Mouse (Mus musculus) stomach, postnatal 0 days (tissue): ENCODE data around the gene Usp36. TPM values are rescaled to one million over a fixed set of nuclear protein-coding genes. Genes with fewer than 3 reads are reported as not detected.

ENCODE experiments used
- ATAC-seq: fragments of 200-750 bp; cut with Nextera tagmentation; 2 replicates; pipeline ENCODE4 v1.8.0; 2017; ENCODE audit not compliant: low FRiP score, low TSS enrichment
- DNase-seq: peaks from one replicate; pipeline ENCODE4 v3.0.0-alpha.2; 2016; ENCODE audit warnings: low spot score
- H3K27ac ChIP-seq: fragments of 300-500 bp; sonication (generic); replicated peaks from 2 replicates; pipeline ENCODE4 v1.5.1; 2014; ENCODE audit warnings: mild to moderate bottlenecking, control low read depth
- H3K27me3 ChIP-seq: fragments of 300-500 bp; sonication (generic); 2 replicates; pipeline ENCODE4 v1.6.1; 2014; ENCODE audit warnings: low read length; ENCODE audit not compliant: control insufficient read depth, insufficient read depth
- H3K36me3 ChIP-seq: fragments of 300-500 bp; sonication (generic); 2 replicates; pipeline ENCODE4 v1.6.1; 2014; ENCODE audit warnings: low read length, mixed read lengths; ENCODE audit not compliant: control insufficient read depth, insufficient read depth
- H3K4me1 ChIP-seq: fragments of 300-500 bp; sonication (generic); replicated peaks from 2 replicates; pipeline ENCODE4 v1.6.1; 2014; ENCODE audit warnings: antibody characterized with exemption; ENCODE audit not compliant: control insufficient read depth, insufficient read depth
- H3K4me2 ChIP-seq: fragments of 300-500 bp; sonication (generic); replicated peaks from 2 replicates; pipeline ENCODE4 v1.6.1; 2014; ENCODE audit warnings: low read depth, mild to moderate bottlenecking, control low read depth, moderate library complexity
- H3K4me3 ChIP-seq: fragments of 300-500 bp; sonication (generic); 2 replicates; pipeline ENCODE4 v1.5.1; 2014; ENCODE audit warnings: low read depth, low read length, control low read depth
- H3K9ac ChIP-seq: fragments of 300-500 bp; sonication (generic); 2 replicates; pipeline ENCODE4 v1.6.1; 2014; ENCODE audit warnings: mild to moderate bottlenecking, low read length, control low read depth, mixed read lengths
- H3K9me3 ChIP-seq: fragments of 300-500 bp; sonication (generic); 2 replicates; pipeline ENCODE4 v1.6.1; 2016; ENCODE audit warnings: low read length; ENCODE audit not compliant: control insufficient read depth
- CTCF ChIP-seq: IDR thresholded peaks from 2 replicates; pipeline ENCODE4 v1.5.1; 2016; ENCODE audit warnings: antibody characterized with exemption, low read depth, mild to moderate bottlenecking, moderate library complexity
- EP300 ChIP-seq: optimal IDR thresholded peaks from 2 replicates; pipeline ENCODE3; 2016; ENCODE audit warnings: antibody characterized with exemption
- WGBS: fragments of 180-500 bp; shearing (Covaris S2); extraction: QIAGEN DNeasy Blood & Tissue Kit; methylation state at CpG from one replicate; pipeline ENCODE4 v1.1.7; 2014; 5-methylcytosine and 5-hydroxymethylcytosine counted together
- polyA plus RNA-seq: library from polyadenylated mRNA; unstranded; fragments of >200 nt; fragmentation: Nextera tagmentation; extraction: Ambion mirVana; gene quantifications from 2 replicates; pipeline ENCODE4 v1.2.1, GENCODE M21; 2015

Usp36 gene
- polyA plus RNA-seq, 1 experiment from 2014 or later: 8.1 TPM

GRCm38 (mm10) chr11:118323974-118324373 lies 33.9 kb upstream of the Usp36 start:
- no peak overlapping the region for H3K4me3 ChIP-seq
- 0 out of 2 replicates have a peak, but pooled peaks cover 3% of the 10 kb centered on the region for H3K4me1 ChIP-seq
- DNase-seq (no peak), ATAC-seq (no peak)
- no peak overlapping the region for H3K27ac ChIP-seq
- WGBS: 87% methylated on average over 5 of the region's 5 CpGs
- H3K27me3 ChIP-seq: no peaks in the 10 kb centered on the region
- no peak overlapping the region for H3K4me2 ChIP-seq
- TF ChIP-seq EP300 (no peak), CTCF (no peak)
- no peaks in the 10 kb centered on the region; the same call in 1 of the 2 replicates for H3K36me3 ChIP-seq
- H3K9ac ChIP-seq: no peak overlapping the region
- no peaks in the 10 kb centered on the region for H3K9me3 ChIP-seq

GRCm38 (mm10) chr11:118322647-118323046 lies 32.6 kb upstream of the Usp36 start:
- Histone ChIP-seq H3K4me3 (no peak overlapping the region), H3K9me3 (no peaks in the 10 kb centered on the region), H3K4me1 (no peaks in the 10 kb centered on the region), H3K4me2 (no peak overlapping the region), H3K27me3 (no peaks in the 10 kb centered on the region), H3K27ac (no peak overlapping the region), H3K9ac (no peak overlapping the region), H3K36me3 (no peaks in the 10 kb centered on the region; the same call in 1 of the 2 replicates)
- ATAC-seq: no peak
- no peak for DNase-seq
- TF ChIP-seq CTCF (no peak), EP300 (no peak)
- 59% methylated on average over 3 of the region's 3 CpGs for WGBS

GRCm38 (mm10) chr11:118321971-118322370 lies 31.9 kb upstream of the Usp36 start:
- TF ChIP-seq EP300 (no peak), CTCF (no peak)
- H3K4me3 ChIP-seq: no peak overlapping the region
- no peak overlapping the region; the same call in 1 of the 2 replicates for H3K27ac ChIP-seq
- no peaks in the 10 kb centered on the region for H3K4me1 ChIP-seq
- no peak for ATAC-seq
- no peaks in the 10 kb centered on the region for H3K9me3 ChIP-seq
- no peak for DNase-seq
- no peaks in the 10 kb centered on the region for H3K27me3 ChIP-seq
- H3K4me2 ChIP-seq: no peak overlapping the region
- no peaks in the 10 kb centered on the region; the same call in 1 of the 2 replicates for H3K36me3 ChIP-seq
- H3K9ac ChIP-seq: no peak overlapping the region
- 63% methylated on average over 4 of the region's 4 CpGs for WGBS

GRCm38 (mm10) chr11:118321500-118321899 lies 31.5 kb upstream of the Usp36 start:
- no peak for ATAC-seq
- H3K4me2 ChIP-seq: no peak overlapping the region
- H3K27me3 ChIP-seq: no peaks in the 10 kb centered on the region
- H3K4me1 ChIP-seq: no peaks in the 10 kb centered on the region
- DNase-seq: no peak
- H3K27ac ChIP-seq: no peak overlapping the region; the same call in 1 of the 2 replicates
- H3K9ac ChIP-seq: no peak overlapping the region
- no peaks in the 10 kb centered on the region; the same call in 1 of the 2 replicates for H3K36me3 ChIP-seq
- 84% methylated on average over 7 of the region's 7 CpGs for WGBS
- H3K4me3 ChIP-seq: no peak overlapping the region
- TF ChIP-seq CTCF (no peak), EP300 (no peak)
- H3K9me3 ChIP-seq: no peaks in the 10 kb centered on the region

- ATAC-seq: no peak
- TF ChIP-seq CTCF: peak; percentile 81
- TF ChIP-seq EP300: no peak
Observed at GRCm38 (mm10) chr11:118318678-118319077, 28.6 kb upstream of the Usp36 start.

GRCm38 (mm10) chr11:118317129-118317528 lies 27.1 kb upstream of the Usp36 start:
- DNase-seq: peak; percentile 52
- Histone ChIP-seq H3K27ac (no peak overlapping the region), H3K36me3 (peaks cover 6% of the 10 kb centered on the region; the same call in 1 of the 2 replicates), H3K4me2 (no peak overlapping the region), H3K27me3 (no peaks in the 10 kb centered on the region), H3K4me3 (no peak overlapping the region), H3K9me3 (no peaks in the 10 kb centered on the region), H3K9ac (no peak overlapping the region), H3K4me1 (no peaks in the 10 kb centered on the region)
- ATAC-seq: peak; percentile 43; the same call in 1 of the 2 replicates
- 21% methylated on average over 7 of the region's 7 CpGs for WGBS
- no peak for TF ChIP-seq EP300
- TF ChIP-seq CTCF: peak; percentile 90

More at GRCm38 (mm10) chr11:118318678-118319077, 28.6 kb upstream of the Usp36 start:
- no peak overlapping the region for H3K4me2 ChIP-seq
- peak; percentile 46 for DNase-seq
- H3K9me3 ChIP-seq: no peaks in the 10 kb centered on the region
- H3K4me3 ChIP-seq: no peak overlapping the region
- H3K27ac ChIP-seq: no peak overlapping the region
- H3K36me3 ChIP-seq: peaks cover 6% of the 10 kb centered on the region; the same call in 1 of the 2 replicates
- 57% methylated on average over 5 of the region's 5 CpGs for WGBS
- H3K27me3 ChIP-seq: no peaks in the 10 kb centered on the region
- H3K9ac ChIP-seq: no peak overlapping the region
- H3K4me1 ChIP-seq: no peaks in the 10 kb centered on the region
